Mouse (Mus musculus): ENCODE results near the gene Lca5. TPM values are rescaled to one million over a fixed set of nuclear protein-coding genes. Genes with fewer than 3 reads are reported as not detected.

Lca5 gene
- 10 to 100 TPM; 30.3 to 37.5 TPM for total RNA-seq (2021)

DNA sequence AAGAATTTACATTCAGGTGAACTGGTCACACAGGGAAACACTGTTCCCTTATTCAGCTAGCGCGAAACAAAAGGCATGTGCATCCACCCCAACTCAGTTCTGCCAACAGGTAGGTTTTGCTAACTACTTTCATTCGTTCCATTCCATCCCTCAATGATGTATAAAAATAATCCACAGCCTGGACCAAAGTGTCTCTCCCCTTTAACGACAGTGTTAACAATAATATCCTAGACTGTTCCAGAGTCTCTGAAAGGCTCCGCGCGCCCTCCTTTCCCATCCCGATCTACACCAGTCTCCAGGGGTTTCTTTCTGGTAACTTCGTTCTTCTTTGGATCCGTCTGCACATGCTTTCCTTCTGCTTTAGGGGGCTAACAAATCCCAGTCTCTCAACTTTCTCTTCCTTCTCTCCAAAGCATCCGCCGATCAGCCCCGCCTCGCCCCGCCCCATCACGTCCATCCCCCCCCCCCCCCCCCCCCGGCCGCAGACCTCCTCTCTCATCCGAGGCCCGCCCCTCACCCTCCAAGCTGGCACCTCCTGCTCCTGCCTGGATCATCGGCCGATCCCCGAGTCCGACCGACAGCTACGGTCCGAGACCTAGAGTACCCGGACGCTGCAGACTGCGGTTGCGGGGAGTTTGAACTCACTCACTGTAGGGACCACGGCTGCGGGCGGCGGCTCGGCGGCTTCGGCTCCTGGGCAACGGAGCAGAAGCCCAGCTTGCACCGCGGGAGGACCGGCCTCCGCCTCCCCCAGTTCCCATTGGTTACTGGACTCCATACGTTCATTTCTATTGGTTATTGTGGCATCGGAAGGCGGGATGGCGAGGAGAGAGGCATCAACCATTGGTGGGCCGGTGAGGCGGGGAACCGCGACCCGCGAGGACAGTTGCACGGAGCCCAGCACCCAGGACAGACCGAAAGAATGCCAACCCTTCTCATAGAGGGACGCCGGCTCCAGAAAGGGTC, at the start of gene Lca5:
Lca5 (minus strand) TSS at position 736 of the 966 bp plus-strand sequence.
- intact Hi-C loops (cut with DNase I), result no loop called here
- peak; percentile 95 for DNase-seq

DNA sequence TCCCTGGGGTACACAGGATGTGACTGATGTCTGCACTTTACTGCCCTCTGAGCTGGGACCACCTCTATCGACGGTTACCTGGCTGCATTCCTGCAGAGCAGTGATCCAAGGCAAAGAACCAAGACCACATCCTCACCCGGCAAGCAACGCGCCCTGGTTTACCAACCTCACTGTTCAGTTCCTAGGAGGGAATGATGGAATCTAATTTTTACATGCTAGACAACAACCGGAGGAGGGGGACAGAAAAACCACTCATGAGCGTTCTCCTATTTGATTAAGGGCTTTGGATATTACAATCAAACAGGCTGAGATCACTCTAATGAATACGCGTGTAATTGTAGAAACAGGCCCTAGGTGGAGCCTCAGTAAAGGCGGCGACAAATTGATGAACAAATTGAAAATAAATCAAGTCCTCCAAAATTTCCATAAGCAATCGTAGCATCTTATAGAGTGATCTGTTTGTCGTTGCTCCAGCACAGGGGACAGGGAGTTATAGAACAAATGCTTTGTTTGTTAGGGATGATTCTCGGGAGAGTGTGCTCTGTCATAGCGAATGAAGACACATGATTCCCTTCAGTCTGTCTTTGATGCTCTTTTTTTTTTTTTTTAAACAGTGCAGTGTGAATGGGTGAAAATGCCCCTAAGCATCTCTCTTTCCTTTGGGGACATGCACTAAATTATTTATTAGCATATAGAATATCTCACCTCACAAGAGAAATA, 47.7 kb upstream of the Lca5 start:
- DNase-seq, result no peak
- intact Hi-C loops (cut with DNase I), result loop anchor here (5.0 kb wide), 1 partner anchor 119 kb away; no protein-coding TSS in a partner anchor

DNA sequence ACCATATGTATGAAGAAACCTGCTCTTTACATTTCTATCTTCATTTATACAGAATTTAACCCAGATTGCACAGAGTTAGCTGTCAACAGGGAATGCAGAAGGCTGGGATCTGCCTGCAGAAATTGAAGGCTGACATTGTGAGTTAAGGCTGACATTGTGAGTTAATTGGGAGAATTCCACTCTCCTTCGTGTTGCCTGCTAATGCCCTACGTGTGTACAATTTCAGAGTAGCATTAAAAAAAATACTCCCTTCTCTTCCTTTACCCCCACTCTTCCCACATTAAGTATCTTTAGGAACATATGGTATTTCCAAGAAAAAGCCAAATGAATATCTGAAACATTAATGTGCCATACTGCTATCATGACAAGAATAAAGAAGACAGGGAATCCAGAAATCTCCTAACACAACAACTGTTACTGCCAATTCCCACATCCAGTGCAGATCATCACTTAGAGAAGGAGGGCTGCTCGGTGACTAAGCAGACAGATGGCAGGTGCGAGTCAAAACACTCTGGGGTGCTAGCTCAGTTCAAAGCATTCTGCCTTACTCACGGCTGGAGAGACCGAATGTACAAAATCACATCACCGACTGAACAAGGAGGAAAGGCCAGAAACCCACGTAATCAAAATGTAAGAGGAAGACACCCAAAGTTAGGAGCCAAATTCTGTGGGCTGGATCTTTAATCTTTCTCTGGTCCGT, 47.0 kb upstream of the Lca5 start:
- intact Hi-C loops (cut with DNase I), result loop anchor here (5.0 kb wide), 1 partner anchor 119 kb away; no protein-coding TSS in a partner anchor
- DNase-seq, result peak; percentile 38

DNA sequence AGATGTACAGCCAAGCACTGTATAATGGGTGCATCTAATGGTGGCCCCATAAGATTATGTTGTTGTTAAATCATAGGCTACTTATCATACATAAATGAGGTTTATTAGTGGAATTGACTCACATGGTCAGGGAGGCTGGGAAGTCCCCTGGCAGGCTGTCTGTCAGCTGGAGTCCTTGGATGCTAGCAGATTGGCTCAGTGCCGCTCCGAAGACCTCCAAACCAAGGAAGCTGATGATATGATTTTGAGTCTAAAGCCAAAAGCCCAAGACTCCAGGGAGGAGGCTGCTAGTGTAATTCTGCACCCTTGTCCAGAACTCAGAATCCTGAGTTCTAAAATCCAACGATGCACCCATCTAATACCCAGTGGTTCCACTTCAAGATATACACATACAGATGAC, 45.0 kb upstream of the Lca5 start:
- intact Hi-C loops (cut with DNase I), result loop anchor here (5.0 kb wide), 1 partner anchor 121 kb away; no protein-coding TSS in a partner anchor
- DNase-seq, result peak; percentile 25

DNA sequence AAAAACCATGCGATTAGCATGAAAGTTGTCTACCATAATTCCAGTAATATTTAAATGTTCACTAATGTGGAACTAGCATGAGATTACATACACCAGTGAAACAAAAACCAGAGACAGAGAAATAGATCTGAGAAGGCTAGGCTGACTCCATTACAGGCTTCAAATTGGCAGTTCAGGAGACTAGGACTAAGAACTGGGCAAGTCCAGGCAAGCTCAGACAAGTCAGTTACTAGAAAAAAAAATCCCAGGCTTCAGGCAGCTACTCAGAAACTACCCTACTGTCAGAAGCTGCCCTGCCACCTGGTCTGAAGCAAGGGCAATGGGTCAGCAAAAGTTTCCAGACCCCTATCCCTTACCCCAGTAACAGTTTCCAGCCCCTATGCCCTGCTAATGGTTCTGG, 44.4 kb upstream of the Lca5 start:
- intact Hi-C loops (cut with DNase I), result loop anchor here (5.0 kb wide), 1 partner anchor 122 kb away; no protein-coding TSS in a partner anchor
- DNase-seq, result no peak

DNA sequence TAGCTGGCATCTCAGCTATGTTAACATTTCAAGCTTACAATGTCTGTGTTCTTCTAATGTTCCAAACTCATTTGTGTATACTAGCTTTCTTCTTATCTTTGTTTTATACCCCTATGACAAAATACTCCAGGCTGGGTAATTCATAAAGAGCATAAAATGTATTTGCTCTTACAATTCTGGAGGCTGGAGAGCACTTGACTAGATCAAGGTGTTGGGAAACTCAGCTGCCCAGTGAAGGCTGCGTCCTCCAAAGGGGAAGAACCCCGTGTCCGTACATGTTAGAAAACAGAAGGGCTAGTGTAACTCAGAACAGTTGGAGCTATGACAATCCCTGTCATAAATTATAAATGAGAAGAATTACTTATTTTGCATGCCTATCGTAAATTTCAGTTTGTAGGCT, 42.5 kb upstream of the Lca5 start:
- intact Hi-C loops (cut with DNase I), result no loop called here
- DNase-seq, result no peak

DNA sequence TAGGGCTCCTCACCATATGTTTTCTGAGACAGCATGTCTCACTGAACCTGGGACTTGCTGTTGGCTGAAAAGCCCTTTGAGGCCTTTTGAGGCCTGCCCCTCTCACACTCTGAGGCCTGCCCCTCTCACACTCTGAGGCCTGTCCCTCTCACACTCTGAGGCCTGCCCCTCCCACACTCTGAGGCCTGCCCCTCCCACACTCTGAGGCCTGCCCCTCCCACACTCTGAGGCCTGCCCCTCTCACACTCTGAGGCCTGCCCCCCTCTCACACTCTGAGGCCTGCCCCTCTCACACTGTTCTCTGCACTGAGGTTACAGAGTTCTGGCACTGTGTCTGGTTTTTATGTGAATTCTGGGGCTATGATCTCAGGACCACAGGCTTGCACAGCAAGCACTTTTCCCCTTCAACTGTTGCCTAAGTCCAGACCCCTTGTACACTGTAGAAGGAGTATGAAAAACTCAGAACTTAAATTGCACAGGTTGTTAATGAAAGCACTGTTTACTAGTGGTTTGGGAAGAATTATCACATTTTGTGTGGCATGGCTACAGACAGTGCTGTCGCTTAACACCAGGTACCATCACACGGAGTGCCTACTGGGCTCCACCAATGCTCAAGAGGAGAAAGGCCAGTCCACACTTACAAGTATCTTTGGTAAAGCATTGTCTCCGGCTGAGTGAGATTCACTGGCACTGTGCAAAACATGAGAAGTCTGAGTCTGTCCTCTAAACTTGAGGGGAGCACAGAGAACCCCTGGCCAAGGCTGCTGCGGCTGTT, 41.4 kb upstream of the Lca5 start:
- DNase-seq, result no peak

DNA sequence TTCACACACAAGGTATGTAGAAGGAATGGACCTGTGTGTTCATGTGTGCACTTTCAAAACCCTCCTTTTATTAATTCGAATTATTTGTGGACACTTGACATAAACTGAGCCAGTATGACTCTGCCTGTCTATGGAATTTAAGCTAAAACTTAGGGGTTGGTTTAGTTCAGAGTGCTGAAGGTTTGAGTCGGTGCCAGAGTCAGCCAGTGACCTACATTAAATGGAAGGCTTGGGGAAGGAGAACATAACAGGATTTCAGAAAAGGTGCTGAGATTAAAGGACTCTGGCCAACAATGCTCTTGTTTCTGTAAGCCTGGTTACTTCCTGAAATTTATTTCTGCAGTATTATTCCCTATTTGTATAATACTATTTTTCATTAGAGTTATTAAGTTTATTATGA, 28.9 kb upstream of the Lca5 start:
- DNase-seq, result no peak
- intact Hi-C loops (cut with DNase I), result no loop called here

More for the DNA sequence above, 41.4 kb upstream of the Lca5 start:
- intact Hi-C loops (cut with DNase I), result no loop called here

DNA sequence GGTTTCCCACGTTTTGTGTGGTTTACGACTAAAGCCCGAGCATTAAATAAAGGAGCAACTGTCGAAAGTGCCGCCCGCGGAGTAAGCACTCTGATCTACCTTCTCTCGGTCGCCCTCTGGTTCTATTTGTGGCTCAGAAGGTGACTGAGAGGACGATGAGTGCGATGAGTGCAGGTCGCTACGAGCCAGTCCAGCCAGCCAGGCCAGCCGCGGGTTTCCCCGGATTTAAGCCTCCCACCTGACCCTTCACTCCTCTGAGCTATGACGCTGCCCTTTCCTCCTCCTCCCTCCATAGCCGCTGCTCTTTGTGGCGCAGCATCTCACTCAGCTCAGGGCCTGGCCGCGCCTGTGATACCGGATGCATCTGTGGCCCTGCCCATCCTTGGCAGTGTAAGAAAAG, 6.8 kb upstream of the Lca5 start:
- intact Hi-C loops (cut with DNase I), result no loop called here
- peak; percentile 70 for DNase-seq

DNA sequence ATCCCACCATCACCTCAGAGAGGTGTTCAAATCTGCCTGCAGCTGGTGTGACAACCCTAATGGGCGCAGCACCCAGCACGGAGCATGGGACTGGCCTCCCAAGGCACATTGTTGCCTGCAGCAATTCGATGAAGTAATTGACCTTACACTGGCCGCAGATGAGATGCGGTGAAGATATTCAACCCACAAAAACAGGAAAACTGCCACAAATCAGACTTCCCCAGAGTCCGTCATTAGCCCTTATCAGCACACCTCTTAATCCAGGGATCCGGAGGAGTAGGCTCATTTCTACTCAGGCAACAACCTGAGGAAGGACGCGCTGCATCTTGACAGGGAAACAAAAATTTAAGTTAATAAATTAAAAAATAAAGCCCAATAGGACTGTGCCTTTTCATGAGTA, 6.2 kb upstream of the Lca5 start:
- DNase-seq, result no peak
- intact Hi-C loops (cut with DNase I), result no loop called here

DNA sequence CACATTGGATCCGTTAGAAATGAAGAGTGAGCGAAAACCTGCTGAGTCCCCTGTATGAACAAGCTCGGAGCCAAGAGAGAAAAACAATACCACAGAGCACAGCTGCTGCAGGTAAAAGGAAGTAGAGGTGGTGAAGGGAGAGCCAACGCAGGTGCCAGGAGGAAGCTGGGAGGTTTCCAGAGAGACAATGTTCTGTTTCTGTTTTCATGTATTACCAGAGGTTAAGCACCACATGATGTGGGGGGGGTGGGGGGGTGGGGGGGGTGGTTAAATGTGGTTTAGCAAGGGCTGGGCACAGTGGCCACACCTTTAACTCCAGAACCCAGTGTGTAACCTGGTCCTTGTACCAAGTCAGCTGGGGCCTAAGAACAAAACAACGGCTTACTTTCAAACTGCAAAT, 3.3 kb downstream of the Lca5 start:
- intact Hi-C loops (cut with DNase I), result no loop called here
- DNase-seq, result no peak

DNA sequence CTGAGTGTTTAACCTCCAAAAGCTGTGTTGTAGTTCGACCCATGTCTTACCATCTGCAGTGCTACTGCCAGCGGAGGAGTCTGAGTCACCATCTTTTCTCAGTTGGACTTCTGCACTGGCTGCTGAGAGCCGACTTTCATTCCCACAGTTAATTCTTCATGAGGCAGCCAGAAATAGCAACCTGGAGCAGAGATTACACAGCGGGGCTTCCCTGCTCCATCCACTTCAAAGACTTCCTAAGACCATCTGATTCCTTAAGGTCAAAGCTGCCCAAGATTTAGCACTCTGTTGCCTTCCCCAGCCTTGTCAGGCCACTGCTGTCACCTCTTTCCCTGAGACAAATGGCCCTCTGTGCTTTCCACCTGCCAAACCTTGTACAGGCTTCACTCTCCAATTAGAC, 6.4 kb downstream of the Lca5 start:
- intact Hi-C loops (cut with DNase I), result no loop called here
- DNase-seq, result peak; percentile 20

DNA sequence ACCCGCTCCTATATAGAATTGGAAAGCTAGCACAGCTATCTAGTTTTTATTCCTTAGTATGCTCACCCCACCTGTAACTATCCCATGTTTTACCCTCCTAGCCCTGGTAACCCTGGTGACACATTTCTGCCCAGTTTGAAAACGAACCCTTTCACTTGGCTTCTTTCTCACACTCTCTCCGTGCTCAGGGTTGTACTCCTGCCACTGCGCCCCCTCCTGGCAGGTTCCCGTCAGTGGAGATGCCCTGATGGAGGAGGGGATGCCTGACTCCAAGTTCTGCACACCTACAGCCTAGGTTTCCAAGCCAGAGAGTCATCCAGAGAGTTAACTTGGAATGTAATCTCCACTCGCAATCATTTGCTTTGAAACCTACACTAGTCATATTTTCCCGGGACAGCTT, 7.3 kb downstream of the Lca5 start:
- intact Hi-C loops (cut with DNase I), result loop anchor here (2.0 kb wide), 1 partner anchor 15 kb away; no protein-coding TSS in a partner anchor
- DNase-seq, result peak; percentile 20

DNA sequence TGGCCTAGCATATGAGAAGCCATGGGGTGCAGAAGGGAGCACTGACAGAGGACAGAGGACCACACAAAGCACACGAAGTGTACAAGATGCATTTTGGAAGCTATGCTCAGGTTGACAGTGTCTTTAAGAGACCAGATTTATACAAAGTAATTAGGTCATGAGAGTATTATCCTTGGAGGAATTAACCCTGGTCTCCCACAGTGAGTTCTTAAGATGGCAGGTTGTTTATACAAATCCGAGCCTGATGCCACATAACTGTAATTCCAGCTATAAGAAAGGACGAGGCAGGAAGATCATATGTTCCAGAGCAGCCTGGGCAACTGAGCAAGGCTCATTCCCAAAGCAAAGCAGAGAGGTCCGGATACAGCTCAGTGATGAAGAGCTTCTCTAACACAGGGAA, 13.0 kb downstream of the Lca5 start:
- intact Hi-C loops (cut with DNase I), result no loop called here
- DNase-seq, result no peak

DNA sequence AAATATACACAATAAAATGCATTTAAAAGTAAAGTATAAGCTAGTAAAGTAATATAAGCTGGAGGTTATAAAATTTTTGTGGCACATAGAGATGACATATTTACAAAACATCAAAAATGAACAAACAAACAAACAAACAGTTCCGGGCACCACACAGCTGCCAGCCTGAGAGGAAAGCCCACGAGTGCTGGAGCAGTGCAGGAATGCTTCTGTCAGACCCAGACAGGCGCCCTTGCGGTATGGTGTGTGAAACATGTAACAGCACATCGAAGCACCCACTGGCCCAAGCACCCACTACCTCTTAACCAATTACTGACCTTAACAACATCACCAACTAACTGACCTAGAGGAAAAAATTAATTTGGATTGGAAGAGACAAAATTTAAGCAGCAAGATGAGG, 22.0 kb downstream of the Lca5 start:
- intact Hi-C loops (cut with DNase I), result loop anchor here (2.0 kb wide), 1 partner anchor 14 kb away; no protein-coding TSS in a partner anchor

DNA sequence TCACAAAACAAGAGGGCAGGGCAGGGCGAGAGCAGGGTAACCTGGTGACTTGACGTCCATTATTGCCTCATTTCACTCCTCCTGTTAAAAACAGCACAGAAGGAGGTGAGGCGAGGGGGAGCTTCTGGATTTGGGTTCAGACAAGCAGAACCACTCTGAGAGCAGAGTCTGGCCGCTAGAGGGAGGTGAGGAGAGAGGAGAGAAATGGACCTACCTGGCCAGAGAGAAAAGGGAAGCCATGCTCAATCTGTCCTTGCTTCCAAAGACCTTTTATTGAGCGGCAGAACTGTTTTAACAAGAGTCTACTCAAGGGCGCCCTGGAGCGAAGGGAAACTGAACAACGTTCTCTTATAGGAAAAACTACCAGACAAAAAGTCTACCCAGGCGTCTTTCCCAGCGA, 27.9 kb downstream of the Lca5 start:
- peak; percentile 8 for DNase-seq
- intact Hi-C loops (cut with DNase I), result no loop called here

More for the DNA sequence above, 22.0 kb downstream of the Lca5 start:
- DNase-seq, result no peak

DNA sequence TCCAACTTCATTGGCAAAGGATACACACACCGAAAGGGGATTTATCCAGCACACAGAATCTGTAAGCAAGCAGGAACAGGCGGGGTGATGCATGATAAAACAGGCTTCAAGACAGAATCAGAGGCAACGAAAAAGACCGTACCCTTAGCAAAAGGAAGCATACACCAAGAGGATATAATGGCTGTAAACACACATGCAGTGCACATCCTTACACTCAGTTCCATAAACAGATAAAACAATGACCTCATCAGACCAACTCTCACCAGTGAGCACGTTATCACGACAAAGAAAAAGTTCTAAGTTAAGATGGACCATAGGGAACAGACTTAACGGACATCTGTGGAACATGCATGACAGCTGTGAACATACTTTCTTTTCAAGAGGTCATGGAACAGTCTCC, 35.8 kb downstream of the Lca5 start:
- intact Hi-C loops (cut with DNase I), result no loop called here
- DNase-seq, result no peak

DNA sequence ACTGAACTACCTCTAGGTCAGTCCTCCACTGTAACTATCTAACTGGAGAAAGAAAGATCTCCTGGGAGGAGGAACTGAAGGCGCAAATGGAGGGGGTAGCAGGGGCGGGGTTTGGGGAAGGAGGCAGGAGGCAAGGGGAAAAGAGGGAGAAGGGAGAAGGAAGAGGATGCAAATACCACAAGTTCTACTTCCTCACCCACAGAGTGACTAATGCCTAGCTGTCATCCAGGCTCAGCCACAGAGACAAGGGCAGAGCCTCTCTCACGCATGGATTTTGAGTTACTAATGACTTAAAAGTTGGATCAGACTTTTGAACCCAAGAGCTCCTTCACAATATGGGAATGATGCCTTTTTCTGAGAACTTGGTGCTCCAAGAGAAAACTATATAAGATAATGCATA, 40.1 kb downstream of the Lca5 start:
- no peak for DNase-seq

DNA sequence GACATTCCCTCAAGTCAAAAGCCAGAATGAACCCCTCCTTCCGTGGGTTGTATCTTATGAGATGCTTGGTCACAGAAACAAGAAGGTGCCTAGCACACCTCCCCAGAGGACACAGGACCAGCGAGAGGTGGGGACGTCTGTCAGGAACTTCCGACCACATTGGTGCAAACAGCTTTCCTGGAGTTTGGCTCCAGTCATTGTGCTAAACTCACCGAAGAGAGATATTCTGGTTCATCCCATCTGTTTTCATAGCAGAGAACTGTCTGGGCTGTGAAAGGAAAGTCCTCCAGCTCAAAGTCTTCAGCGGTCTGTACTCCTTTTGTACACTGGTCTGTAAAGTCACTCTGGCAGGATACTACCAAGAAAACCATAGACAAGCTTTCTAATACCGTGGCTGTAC, 41.5 kb downstream of the Lca5 start:
- DNase-seq, result no peak
- intact Hi-C loops (cut with DNase I), result no loop called here

More for the DNA sequence above, 40.1 kb downstream of the Lca5 start:
- intact Hi-C loops (cut with DNase I), result no loop called here

DNA sequence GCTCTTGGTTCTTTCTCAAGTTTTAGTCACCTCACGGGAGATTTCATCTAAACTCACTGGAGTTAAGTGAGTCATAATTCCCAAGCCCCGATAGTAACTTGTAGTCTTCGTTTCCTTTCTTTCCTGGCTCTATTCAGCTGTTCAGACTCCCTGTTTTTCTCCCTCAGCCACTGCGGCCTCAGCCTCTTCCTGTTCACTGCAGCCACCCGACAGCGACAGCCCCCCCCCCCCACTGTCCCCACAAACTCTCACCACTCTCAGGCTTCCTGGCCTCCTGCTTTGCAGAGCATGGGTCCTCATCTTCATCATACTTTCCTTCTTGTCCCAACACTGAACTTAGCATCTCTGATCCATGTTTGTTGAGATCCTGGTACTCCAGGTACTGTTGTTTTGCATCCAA, 42.7 kb downstream of the Lca5 start:
- no peak for DNase-seq
- intact Hi-C loops (cut with DNase I), result no loop called here
